Mouse (Mus musculus) midbrain, embryonic 14.5 days (tissue): ENCODE data around the gene Hcn2. TPM values are rescaled to one million over a fixed set of nuclear protein-coding genes. Genes with fewer than 3 reads are reported as not detected.
A peak's percentile ranks its signal among the peaks of the same experiment; 100 is the strongest.

Experiments used
- ATAC-seq: fragments of 200-750 bp; cut with Nextera tagmentation; 2 replicates; pipeline ENCODE4 v1.8.0; 2017; ENCODE audit warnings: moderate number of reproducible peaks, moderate library complexity; ENCODE audit not compliant: low FRiP score, low TSS enrichment
- DNase-seq: peaks from one replicate; pipeline ENCODE4 v3.0.0-alpha.2; 2015
- H3K27ac ChIP-seq: fragments of 300-500 bp; sonication (generic); replicated peaks from 2 replicates; pipeline ENCODE4 v1.5.1; 2014; ENCODE audit warnings: mild to moderate bottlenecking, low read depth, low read length, moderate library complexity
- H3K27me3 ChIP-seq: fragments of 300-500 bp; sonication (generic); 2 replicates; pipeline ENCODE4 v1.6.1; 2014; ENCODE audit warnings: low read length, control low read depth, mixed read lengths; ENCODE audit not compliant: control insufficient read depth, insufficient read depth
- H3K36me3 ChIP-seq: fragments of 300-500 bp; sonication (generic); 2 replicates; pipeline ENCODE4 v1.6.1; 2014; ENCODE audit warnings: low read length, control low read depth; ENCODE audit not compliant: control insufficient read depth, insufficient read depth
- H3K4me1 ChIP-seq: fragments of 300-500 bp; sonication (generic); 2 replicates; pipeline ENCODE4 v1.6.1; 2014; ENCODE audit warnings: mild to moderate bottlenecking, antibody characterized with exemption, low read length, control low read depth; ENCODE audit not compliant: control insufficient read depth, insufficient read depth
- H3K4me2 ChIP-seq: fragments of 300-500 bp; sonication (generic); 2 replicates; pipeline ENCODE4 v1.6.1; 2014; ENCODE audit warnings: mild to moderate bottlenecking, low read length, moderate library complexity
- H3K4me3 ChIP-seq: fragments of 300-500 bp; sonication (generic); replicated peaks from 2 replicates; pipeline ENCODE4 v1.5.1; 2014; ENCODE audit warnings: low read depth, low read length
- H3K9ac ChIP-seq: fragments of 300-500 bp; sonication (generic); replicated peaks from 2 replicates; pipeline ENCODE4 v1.6.1; 2014; ENCODE audit warnings: mild to moderate bottlenecking, low read length, moderate library complexity
- H3K9me3 ChIP-seq: fragments of 300-500 bp; sonication (generic); 2 replicates; pipeline ENCODE4 v1.6.1; 2016; ENCODE audit warnings: low read length, control low read depth, mixed read lengths; ENCODE audit not compliant: control insufficient read depth
- WGBS: fragments of 180-500 bp; shearing (Covaris S2); extraction: QIAGEN DNeasy Blood & Tissue Kit; methylation state at CpG from one replicate; pipeline ENCODE4 v1.1.7; 2014; 5-methylcytosine and 5-hydroxymethylcytosine counted together
- polyA plus RNA-seq: library from polyadenylated mRNA; unstranded; fragments of >200 nt; fragmentation: Nextera tagmentation; extraction: Ambion mirVana; gene quantifications from 2 replicates; pipeline ENCODE4 v1.2.1, GENCODE M21; 2014

Hcn2 gene
- 0.89 and 1.9 TPM in 2 replicates for polyA plus RNA-seq

DNA sequence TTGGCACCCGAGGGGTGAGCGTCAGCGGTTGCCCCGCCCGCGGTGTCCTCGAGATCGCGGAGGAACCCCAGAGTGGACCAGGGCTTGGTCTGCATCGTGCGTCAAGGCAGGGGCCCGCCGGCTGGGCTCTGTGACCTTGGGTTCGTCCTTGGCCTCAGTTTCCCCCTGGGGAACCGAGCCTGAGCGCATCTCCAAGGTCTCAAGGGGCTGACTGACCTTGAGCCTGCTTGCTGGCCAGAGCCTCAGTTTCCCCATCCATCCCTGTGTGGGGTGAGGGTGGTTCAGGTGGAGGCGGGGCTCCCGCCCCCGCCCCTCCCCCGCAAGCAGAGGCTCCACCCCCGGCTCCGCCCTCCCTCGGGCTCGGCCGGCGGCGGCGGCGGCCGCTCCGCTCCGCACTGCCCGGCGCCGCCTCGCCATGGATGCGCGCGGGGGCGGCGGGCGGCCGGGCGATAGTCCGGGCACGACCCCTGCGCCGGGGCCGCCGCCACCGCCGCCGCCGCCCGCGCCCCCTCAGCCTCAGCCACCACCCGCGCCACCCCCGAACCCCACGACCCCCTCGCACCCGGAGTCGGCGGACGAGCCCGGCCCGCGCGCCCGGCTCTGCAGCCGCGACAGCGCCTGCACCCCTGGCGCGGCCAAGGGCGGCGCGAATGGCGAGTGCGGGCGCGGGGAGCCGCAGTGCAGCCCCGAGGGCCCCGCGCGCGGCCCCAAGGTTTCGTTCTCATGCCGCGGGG lies at the start of gene Hcn2:
TSS of gene Hcn2 (plus strand) at position 381 of the 734 bp plus-strand sequence.
- ATAC-seq: peak; percentile 51
- DNase-seq: peak; percentile 72
- Histone ChIP-seq H3K36me3 (peaks cover 8% of the 10 kb centered on the region), H3K4me3 (peak within 1 kb of the TSS; percentile 57), H3K27ac (0 out of 2 replicates have a peak within 1 kb of the TSS, but pooled peaks have one; percentile 13), H3K27me3 (peaks cover 49% of the 10 kb centered on the region), H3K4me2 (peak within 1 kb of the TSS; percentile 84), H3K9ac (peak within 1 kb of the TSS; percentile 70), H3K9me3 (no peaks in the 10 kb centered on the region), H3K4me1 (0 out of 2 replicates have a peak, but pooled peaks cover 2% of the 10 kb centered on the region)
- WGBS: 1% methylated on average over 61 of the region's 91 CpGs

DNA sequence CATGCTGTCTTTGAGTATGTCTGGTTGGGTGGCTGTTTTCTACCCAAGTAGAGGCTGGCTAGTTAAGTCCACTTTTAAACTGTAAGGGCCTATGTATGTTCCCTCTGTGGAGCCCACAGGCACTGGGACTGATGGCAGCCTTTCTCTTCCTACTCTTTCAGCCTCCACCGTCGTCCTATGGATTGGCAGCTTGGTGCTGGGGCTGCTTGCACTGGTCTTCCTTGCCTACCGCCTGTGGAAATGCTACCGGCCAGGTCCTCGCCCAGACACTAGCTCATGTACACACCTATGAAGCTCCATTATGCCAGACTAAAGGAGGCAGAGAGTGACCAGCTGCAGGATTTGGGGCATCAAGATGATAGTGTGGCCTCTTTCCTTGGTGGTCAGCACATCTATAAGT lies 48.4 kb upstream of the Hcn2 start:
- Histone ChIP-seq H3K9me3 (no peaks in the 10 kb centered on the region), H3K9ac (no peak overlapping the region; the same call in 1 of the 2 replicates), H3K4me3 (peak overlapping the region; percentile 98; the same call in 1 of the 2 replicates), H3K36me3 (0 out of 2 replicates have a peak, but pooled peaks cover 6% of the 10 kb centered on the region), H3K4me1 (peaks cover 16% of the 10 kb centered on the region), H3K4me2 (peak overlapping the region; percentile 88), H3K27ac (peak overlapping the region; percentile 98), H3K27me3 (no peaks in the 10 kb centered on the region)
- ATAC-seq (no peak), DNase-seq (no peak)
- WGBS: 91% methylated on average over 5 of the region's 5 CpGs

DNA sequence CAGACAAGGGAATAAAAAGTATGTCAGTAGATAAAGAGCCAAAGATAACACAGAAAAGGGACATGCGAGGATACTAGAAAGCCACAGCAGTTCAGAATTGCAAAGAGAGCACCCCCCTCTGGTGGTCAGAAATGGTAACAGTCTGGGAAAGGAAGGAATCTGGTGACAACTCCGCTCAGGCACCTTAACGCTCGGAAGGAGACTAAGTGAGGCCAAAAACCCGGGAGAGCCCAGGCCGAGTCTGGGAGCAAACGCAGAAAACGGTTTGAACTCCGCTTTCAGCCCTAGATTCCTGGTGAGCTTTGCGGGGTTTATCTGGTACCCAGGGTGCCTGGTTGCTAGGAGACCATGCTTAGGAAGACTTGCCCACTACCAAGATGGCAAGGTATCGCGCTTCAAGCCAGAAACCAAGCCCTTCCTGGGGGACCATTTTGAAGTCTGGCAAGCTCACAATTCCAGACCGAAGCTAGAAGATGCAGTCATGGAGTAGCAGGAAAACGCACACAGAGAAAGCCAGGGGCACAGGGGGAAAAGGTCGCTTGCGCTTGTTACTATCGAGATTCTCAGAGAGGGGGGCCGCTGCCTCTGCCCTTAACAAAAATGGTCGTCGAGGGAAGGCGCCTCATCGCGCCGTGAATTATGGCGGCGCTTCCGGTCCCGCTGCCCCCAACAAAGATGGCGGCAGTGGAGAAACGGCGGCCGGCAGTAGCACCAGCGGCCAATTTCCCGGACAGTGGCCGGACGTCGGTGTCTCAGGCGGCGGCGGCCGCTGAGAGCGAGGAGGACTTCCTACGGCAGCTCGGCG lies 47.5 kb upstream of the Hcn2 start, which contains the start of gene Tpgs1:
TSS of gene Tpgs1 (plus strand) at position 599 of the 805 bp plus-strand sequence.
- H3K4me2 ChIP-seq: peak within 1 kb of the TSS; percentile 88
- peak; percentile 95 for DNase-seq
- H3K9me3 ChIP-seq: no peaks in the 10 kb centered on the region
- no peaks in the 10 kb centered on the region for H3K27me3 ChIP-seq
- H3K27ac ChIP-seq: peak within 1 kb of the TSS; percentile 98
- 0 out of 2 replicates have a peak, but pooled peaks cover 6% of the 10 kb centered on the region for H3K36me3 ChIP-seq
- under 1% methylated on average over 45 of the region's 45 CpGs for WGBS
- H3K4me1 ChIP-seq: peaks cover 16% of the 10 kb centered on the region
- peak within 1 kb of the TSS; percentile 98 for H3K4me3 ChIP-seq
- peak; percentile 83 for ATAC-seq
- H3K9ac ChIP-seq: peak within 1 kb of the TSS; percentile 91

DNA sequence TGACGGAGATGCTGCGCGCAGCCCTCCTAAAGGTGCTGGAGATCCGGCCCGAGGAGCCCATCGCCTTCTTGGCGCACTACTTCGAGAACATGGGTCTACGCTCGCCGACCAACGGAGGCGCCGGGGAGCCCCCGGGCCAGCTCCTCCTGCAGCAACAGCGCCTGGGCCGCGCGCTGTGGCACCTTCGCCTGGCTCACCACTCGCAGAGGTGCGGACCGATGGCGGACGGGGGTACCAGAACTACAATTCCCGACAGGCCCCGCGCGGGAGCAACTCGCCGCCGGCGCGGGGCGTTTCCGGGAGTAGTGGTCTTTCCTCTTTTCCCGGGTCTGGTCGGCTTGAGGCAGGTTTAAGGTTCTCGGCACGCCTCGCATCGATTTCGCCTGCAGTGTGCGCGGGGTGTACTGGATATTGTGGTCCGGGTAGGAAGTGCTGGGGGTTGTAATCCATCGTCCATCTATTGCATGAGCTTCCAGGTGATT lies 46.8 kb upstream of the Hcn2 start:
- H3K27me3 ChIP-seq: no peaks in the 10 kb centered on the region
- DNase-seq (peak; percentile 94), ATAC-seq (peak; percentile 78)
- peak overlapping the region; percentile 91 for H3K9ac ChIP-seq
- no peaks in the 10 kb centered on the region for H3K9me3 ChIP-seq
- 0 out of 2 replicates have a peak, but pooled peaks cover 6% of the 10 kb centered on the region for H3K36me3 ChIP-seq
- peak overlapping the region; percentile 88 for H3K4me2 ChIP-seq
- H3K4me3 ChIP-seq: peak overlapping the region; percentile 98
- peak overlapping the region; percentile 98 for H3K27ac ChIP-seq
- H3K4me1 ChIP-seq: peaks cover 16% of the 10 kb centered on the region
- under 1% methylated on average over 47 of the region's 47 CpGs for WGBS

DNA sequence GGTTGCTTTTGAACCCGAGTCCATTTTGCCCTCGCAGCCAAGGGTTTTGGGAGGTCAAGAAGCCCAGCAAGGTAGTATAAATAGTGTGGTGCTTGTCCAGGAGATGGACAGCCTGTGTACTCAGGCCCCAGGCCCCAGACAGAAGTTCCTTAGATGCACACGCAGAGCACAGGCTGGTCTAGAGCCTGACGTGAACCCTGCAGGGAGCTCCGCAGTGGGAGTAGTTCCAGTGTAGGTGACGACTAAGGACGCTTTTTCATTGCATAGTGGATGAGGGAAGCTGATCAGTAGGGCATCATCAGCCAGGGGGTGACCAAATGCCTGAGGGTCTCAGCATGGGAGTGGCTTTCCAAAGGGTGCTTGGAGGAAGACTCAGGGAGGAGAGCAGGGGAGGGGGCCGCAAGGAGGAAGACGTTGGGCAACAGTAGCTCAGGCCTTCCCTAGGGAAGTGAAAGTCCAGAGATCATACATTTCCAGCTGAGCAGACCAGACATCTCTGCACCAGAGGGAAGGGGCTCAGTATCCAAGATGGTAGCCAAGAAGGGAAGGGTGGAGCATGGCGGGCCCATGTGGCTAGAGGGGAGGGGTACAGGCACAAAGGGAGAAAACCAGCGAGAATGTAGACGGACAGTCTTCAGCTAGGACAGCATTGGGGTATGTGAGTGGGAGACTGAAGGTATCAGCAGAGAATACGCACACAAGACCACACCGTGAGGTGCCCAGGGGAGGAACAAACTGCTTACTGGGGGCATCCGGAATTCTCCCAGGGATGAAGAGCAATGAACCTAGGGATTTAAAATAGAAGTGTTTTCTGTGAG lies 46.2 kb upstream of the Hcn2 start:
- H3K9me3 ChIP-seq: no peaks in the 10 kb centered on the region
- peak overlapping the region; percentile 98 for H3K27ac ChIP-seq
- H3K4me3 ChIP-seq: peak overlapping the region; percentile 98
- DNase-seq (no peak), ATAC-seq (peak; percentile 24; the same call in 1 of the 2 replicates)
- H3K4me1 ChIP-seq: peaks cover 16% of the 10 kb centered on the region
- H3K9ac ChIP-seq: peak overlapping the region; percentile 91
- peak overlapping the region; percentile 88 for H3K4me2 ChIP-seq
- WGBS: 34% methylated on average over 15 of the region's 15 CpGs
- 0 out of 2 replicates have a peak, but pooled peaks cover 6% of the 10 kb centered on the region for H3K36me3 ChIP-seq
- H3K27me3 ChIP-seq: no peaks in the 10 kb centered on the region

DNA sequence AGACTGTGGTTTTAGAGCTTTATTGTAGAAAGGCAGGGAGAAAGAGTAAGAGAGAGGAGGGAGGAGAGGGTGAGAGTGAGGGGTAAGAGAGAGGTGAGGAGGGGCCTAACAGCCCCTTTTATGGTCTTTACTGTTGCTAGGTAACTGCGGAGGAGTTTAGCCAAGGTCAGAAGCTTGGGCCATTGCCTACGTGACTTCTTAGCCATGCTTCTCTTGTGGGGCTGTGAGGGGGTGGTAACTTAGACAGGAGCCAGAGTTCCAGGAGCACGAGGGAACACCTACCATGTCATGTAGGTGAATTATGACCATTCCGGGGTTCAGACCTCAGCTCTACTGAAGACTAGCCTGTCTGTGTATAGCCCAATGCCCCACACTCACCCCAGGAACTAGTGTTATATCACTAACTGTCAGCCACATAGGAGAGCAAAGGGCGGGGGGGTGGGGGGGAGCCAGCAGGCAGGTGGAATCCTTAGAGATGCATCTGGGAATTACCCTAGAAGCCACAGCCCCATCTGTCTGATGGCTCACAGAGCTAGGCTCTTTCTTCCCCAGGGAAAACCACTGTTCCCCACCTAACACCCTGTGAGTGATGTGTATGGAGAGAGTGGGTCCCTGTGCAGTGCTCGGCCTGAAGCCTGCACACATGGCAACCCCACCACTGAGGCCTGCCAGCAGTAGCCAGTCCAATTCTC lies 44.9 kb upstream of the Hcn2 start:
- WGBS: 72% methylated on average over 6 of the region's 6 CpGs
- Histone ChIP-seq H3K36me3 (peaks cover 16% of the 10 kb centered on the region), H3K27me3 (no peaks in the 10 kb centered on the region), H3K9ac (no peak overlapping the region), H3K4me3 (no peak overlapping the region), H3K27ac (no peak overlapping the region), H3K4me2 (no peak overlapping the region), H3K9me3 (no peaks in the 10 kb centered on the region), H3K4me1 (peaks cover 16% of the 10 kb centered on the region)
- DNase-seq (no peak), ATAC-seq (no peak)

DNA sequence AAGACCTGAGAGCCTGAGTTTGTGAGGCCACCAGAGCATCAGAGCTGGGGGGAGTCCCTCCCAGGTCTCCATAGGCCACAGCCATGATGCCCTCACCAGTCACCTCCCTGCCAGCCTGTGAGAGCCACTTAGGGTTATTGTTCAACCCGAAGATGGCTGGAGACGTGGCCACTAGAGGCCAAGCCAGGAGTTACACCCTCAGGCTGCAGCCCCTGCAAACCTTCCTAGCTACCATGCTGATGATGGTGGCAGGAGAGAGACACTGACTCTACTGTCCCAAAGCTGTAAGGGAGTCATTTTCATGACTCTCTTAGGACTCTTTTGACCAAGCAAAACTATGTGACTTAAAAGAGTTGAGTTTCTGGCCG lies 44.4 kb upstream of the Hcn2 start:
- no peak overlapping the region for H3K4me2 ChIP-seq
- WGBS: 61% methylated on average over 3 of the region's 3 CpGs
- H3K27ac ChIP-seq: no peak overlapping the region
- no peak for ATAC-seq
- H3K4me3 ChIP-seq: no peak overlapping the region
- peaks cover 16% of the 10 kb centered on the region for H3K4me1 ChIP-seq
- H3K36me3 ChIP-seq: peaks cover 16% of the 10 kb centered on the region
- no peak overlapping the region for H3K9ac ChIP-seq
- no peaks in the 10 kb centered on the region for H3K27me3 ChIP-seq
- no peak for DNase-seq
- no peaks in the 10 kb centered on the region for H3K9me3 ChIP-seq
